Comparison of ENCODE assay signal across 11 mouse cellular contexts in genomic region chr2:26544265-26544664, GRCm38 (mm10). TPM values are rescaled to one million over a fixed set of nuclear protein-coding genes. Genes with fewer than 3 reads are reported as not detected.
DNase-seq lines count a peak whose midpoint lies in the region; ATAC-seq lines count a peak whose summit lies in the region.
"Had no signal": no experiment of that assay in that cellular context is flagged by ENCODE, and none has a peak within 500 bp of the region (broad histone marks: within the 10 kb centered on the region; RNA-seq: fewer than 3 reads in every experiment).

No protein-coding gene starts in this region.

- no peak for DNase-seq in neural tube, embryonic 10.5 days (ENCODE audit: extremely low spot score, low spot score)
- peak; percentile 78 for DNase-seq in testis, postnatal 10 days (ENCODE audit: low spot score)
- no peak for DNase-seq in spleen, postnatal 14 days (ENCODE audit: low spot score in 2 of 2)
- no peak for DNase-seq in thymus, postnatal 10 days (ENCODE audit: low spot score in 2 of 2)
- DNase-seq: thymus, postnatal 25 days had no signal

- 0 out of 2 replicates have a peak, but pooled peaks cover 3% of the 10 kb centered on the region for H3K27me3 ChIP-seq in neural tube, embryonic 15.5 days (replicated peaks)
- no peaks in the 10 kb centered on the region for H3K27me3 ChIP-seq in heart, embryonic 12.5 days (replicated peaks)
- no peaks in the 10 kb centered on the region for H3K27me3 ChIP-seq in kidney, embryonic 15.5 days

- WGBS in neural tube, embryonic 15.5 days = 60% methylated on average over 3 of the region's 3 CpGs
- 28% methylated on average over 3 of the region's 3 CpGs for WGBS in heart, embryonic 12.5 days
- 25% methylated on average over 3 of the region's 3 CpGs for WGBS in kidney, embryonic 15.5 days

- H3K36me3 ChIP-seq in neural tube, embryonic 15.5 days = no peaks in the 10 kb centered on the region
- H3K36me3 ChIP-seq in heart, embryonic 12.5 days = no peaks in the 10 kb centered on the region
- no peaks in the 10 kb centered on the region for H3K36me3 ChIP-seq in kidney, embryonic 15.5 days
- H3K36me3 ChIP-seq: midbrain, embryonic 12.5 days had no signal

- H3K27ac ChIP-seq in neural tube, embryonic 15.5 days (replicated peaks) = 0 out of 2 replicates have a peak overlapping the region, but pooled peaks have one; percentile 2
- H3K27ac ChIP-seq in heart, embryonic 12.5 days (ENCODE audit: poor library complexity, severe bottlenecking) = peak overlapping the region; percentile 43
- H3K27ac ChIP-seq in kidney, embryonic 15.5 days = peak overlapping the region; percentile 51
- H3K27ac ChIP-seq: midbrain, embryonic 12.5 days had no signal

- H3K4me2 ChIP-seq in neural tube, embryonic 15.5 days = no peak overlapping the region
- H3K4me2 ChIP-seq in heart, embryonic 12.5 days = no peak overlapping the region
- no peak overlapping the region for H3K4me2 ChIP-seq in kidney, embryonic 15.5 days
- H3K4me2 ChIP-seq: midbrain, embryonic 12.5 days had no signal

- H3K4me1 ChIP-seq in neural tube, embryonic 15.5 days = peaks cover 28% of the 10 kb centered on the region
- H3K4me1 ChIP-seq in heart, embryonic 12.5 days (replicated peaks) = peaks cover 38% of the 10 kb centered on the region
- peaks cover 73% of the 10 kb centered on the region for H3K4me1 ChIP-seq in kidney, embryonic 15.5 days

- ATAC-seq in neural tube, embryonic 15.5 days (ENCODE audit: low FRiP score) = no peak
- peak; percentile 44 for ATAC-seq in heart, embryonic 12.5 days (ENCODE audit: insufficient number of reproducible peaks, low FRiP score)
- peak; percentile 53 for ATAC-seq in kidney, embryonic 15.5 days (replicated peaks; ENCODE audit: low FRiP score)

- no peak overlapping the region for H3K4me3 ChIP-seq in neural tube, embryonic 15.5 days (replicated peaks)
- no peak overlapping the region for H3K4me3 ChIP-seq in heart, embryonic 12.5 days
- no peak overlapping the region for H3K4me3 ChIP-seq in kidney, embryonic 15.5 days (replicated peaks)
- H3K4me3 ChIP-seq: midbrain, embryonic 12.5 days had no signal

- no peaks in the 10 kb centered on the region for H3K9me3 ChIP-seq in neural tube, embryonic 15.5 days (replicated peaks)
- H3K9me3 ChIP-seq in heart, embryonic 12.5 days (replicated peaks) = no peaks in the 10 kb centered on the region
- H3K9me3 ChIP-seq in kidney, embryonic 15.5 days (replicated peaks) = no peaks in the 10 kb centered on the region
- H3K9me3 ChIP-seq: midbrain, embryonic 12.5 days had no signal

- no peak overlapping the region for H3K9ac ChIP-seq in neural tube, embryonic 15.5 days (replicated peaks)
- H3K9ac ChIP-seq in heart, embryonic 12.5 days = 0 out of 2 replicates have a peak overlapping the region, but pooled peaks have one; percentile 10
- no peak overlapping the region for H3K9ac ChIP-seq in kidney, embryonic 15.5 days
- H3K9ac ChIP-seq: midbrain, embryonic 12.5 days had no signal

RNA-seq across cellular contexts. Expression of gene Notch1, which starts 27.8 kb away (rescaled TPM):
- polyA plus RNA-seq in neural tube, embryonic 15.5 days (2015; fragmentation: Nextera tagmentation; extraction: Ambion mirVana) = 11.7 and 22.6 TPM in 2 replicates
- polyA plus RNA-seq in heart, embryonic 12.5 days (2016; fragmentation: Nextera tagmentation; extraction: Ambion mirVana) = 20.4 TPM in 2 replicates
- 22.0 and 24.6 TPM in 2 replicates for polyA plus RNA-seq in kidney, embryonic 15.5 days (2015; fragmentation: Nextera tagmentation; extraction: Ambion mirVana)

RNA-seq across cellular contexts. Expression of gene Egfl7, which starts 35.5 kb away (rescaled TPM):
- 76.5 and 94.1 TPM in 2 replicates for polyA plus RNA-seq in neural tube, embryonic 15.5 days (2015; fragmentation: Nextera tagmentation; extraction: Ambion mirVana)
- 139 and 146 TPM in 2 replicates for polyA plus RNA-seq in heart, embryonic 12.5 days (2016; fragmentation: Nextera tagmentation; extraction: Ambion mirVana)
- polyA plus RNA-seq in kidney, embryonic 15.5 days (2015; fragmentation: Nextera tagmentation; extraction: Ambion mirVana) = 218 and 219 TPM in 2 replicates

RNA-seq across cellular contexts. Expression of gene Gm20532, which starts 42.2 kb away (rescaled TPM):
- polyA plus RNA-seq in neural tube, embryonic 15.5 days (2015; fragmentation: Nextera tagmentation; extraction: Ambion mirVana) = not detected in 2 replicates
- polyA plus RNA-seq in heart, embryonic 12.5 days (2016; fragmentation: Nextera tagmentation; extraction: Ambion mirVana) = 0.28 TPM in 1 of 2 replicates, not detected in the other
- polyA plus RNA-seq in kidney, embryonic 15.5 days (2015; fragmentation: Nextera tagmentation; extraction: Ambion mirVana) = not detected in 2 replicates
- polyA plus RNA-seq: embryonic facial prominence, embryonic 14.5 days; gonadal fat pad, adult 2 months; midbrain, embryonic 12.5 days had no signal

RNA-seq across cellular contexts. Expression of gene Agpat2, which starts 60.0 kb away (rescaled TPM):
- polyA plus RNA-seq in neural tube, embryonic 15.5 days (2015; fragmentation: Nextera tagmentation; extraction: Ambion mirVana) = 5.5 and 13.6 TPM in 2 replicates
- polyA plus RNA-seq in heart, embryonic 12.5 days (2016; fragmentation: Nextera tagmentation; extraction: Ambion mirVana) = 18.4 and 23.2 TPM in 2 replicates
- polyA plus RNA-seq in kidney, embryonic 15.5 days (2015; fragmentation: Nextera tagmentation; extraction: Ambion mirVana) = 41.7 and 47.7 TPM in 2 replicates
